In the genomic region with DNA sequence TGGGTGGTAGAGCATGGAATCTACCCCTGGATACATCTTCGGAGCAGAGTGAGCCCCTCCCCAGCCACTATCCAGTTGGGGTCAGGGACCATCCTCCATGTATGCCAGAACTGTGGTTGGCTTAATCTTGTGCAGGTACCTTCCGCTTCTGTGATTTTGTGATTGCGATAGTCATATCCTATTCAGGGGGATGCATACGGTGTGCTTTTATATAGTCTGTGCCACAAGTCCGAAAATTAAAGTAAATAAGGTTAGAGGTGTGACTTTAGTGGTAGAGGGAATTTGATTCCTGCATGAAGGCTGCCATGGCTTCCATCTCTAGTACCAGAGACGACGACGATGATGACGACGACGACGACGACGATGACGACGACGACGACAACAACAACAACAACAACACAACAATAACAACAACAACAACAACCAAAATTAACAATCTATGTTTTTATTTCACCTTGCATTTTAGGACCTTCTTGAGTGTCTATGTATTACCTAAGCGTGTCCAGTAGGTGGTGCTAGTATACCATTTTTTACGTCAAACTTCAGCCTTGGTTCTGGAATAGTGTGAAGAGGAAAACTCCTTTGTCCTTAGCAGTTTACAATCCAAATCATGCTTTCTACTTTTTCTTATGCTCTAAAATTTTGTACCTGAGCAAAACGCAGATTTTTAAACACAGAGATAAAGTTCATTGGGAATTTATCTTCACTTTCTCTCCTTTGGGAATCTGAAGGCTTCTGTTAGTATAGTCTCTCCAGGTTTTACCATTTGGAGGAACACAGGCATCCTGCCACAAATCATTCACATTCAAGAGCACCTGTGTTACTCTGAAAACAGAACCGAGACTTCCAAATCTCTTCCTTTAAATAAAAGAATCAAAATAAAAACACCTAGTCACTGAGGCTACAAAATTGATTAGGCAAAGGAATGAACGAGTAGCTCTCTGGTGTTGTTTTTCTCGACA, we compare ENCODE assay signal across 9 mouse cellular contexts.
DNase-seq lines count a peak whose midpoint lies in the region; ATAC-seq and TF ChIP-seq lines count a peak whose summit lies in the region.
"Had no signal": no experiment of that assay in that cellular context is flagged by ENCODE, and none has a peak within 500 bp of the region (broad histone marks: within the 10 kb centered on the region; RNA-seq: fewer than 3 reads in every experiment).

No protein-coding gene starts in this region.

- H3K4me2 ChIP-seq in hindbrain, embryonic 14.5 days (replicated peaks), result no peak overlapping the region
- no peak overlapping the region for H3K4me2 ChIP-seq in neural tube, embryonic 14.5 days (ENCODE audit: low read depth, low read length)
- H3K4me2 ChIP-seq: liver, embryonic 15.5 days had no signal

- H3K4me1 ChIP-seq in hindbrain, embryonic 14.5 days (replicated peaks; ENCODE audit: control insufficient read depth, insufficient read depth, low read length), result no peaks in the 10 kb centered on the region
- H3K4me1 ChIP-seq in neural tube, embryonic 14.5 days (ENCODE audit: control insufficient read depth, insufficient read depth, low read length), result no peaks in the 10 kb centered on the region
- H3K4me1 ChIP-seq: liver, embryonic 15.5 days had no signal

- H3K36me3 ChIP-seq in hindbrain, embryonic 14.5 days (replicated peaks; ENCODE audit: control insufficient read depth, insufficient read depth), result no peaks in the 10 kb centered on the region
- no peaks in the 10 kb centered on the region for H3K36me3 ChIP-seq in neural tube, embryonic 14.5 days (ENCODE audit: control insufficient read depth, insufficient read depth, low read length)
- H3K36me3 ChIP-seq: liver, embryonic 15.5 days had no signal

- H3K9ac ChIP-seq in hindbrain, embryonic 14.5 days, result no peak overlapping the region
- no peak overlapping the region for H3K9ac ChIP-seq in neural tube, embryonic 14.5 days (replicated peaks; ENCODE audit: low read depth, low read length)
- H3K9ac ChIP-seq: liver, embryonic 15.5 days had no signal

- H3K9me3 ChIP-seq in hindbrain, embryonic 14.5 days (ENCODE audit: control insufficient read depth, low read length), result no peaks in the 10 kb centered on the region
- no peaks in the 10 kb centered on the region for H3K9me3 ChIP-seq in neural tube, embryonic 14.5 days (ENCODE audit: control insufficient read depth, low read length)
- H3K9me3 ChIP-seq: liver, embryonic 15.5 days had no signal

- WGBS in hindbrain, embryonic 14.5 days, result 37% methylated on average over 24 of the region's 24 CpGs
- WGBS in neural tube, embryonic 14.5 days, result 35% methylated on average over 24 of the region's 24 CpGs

- peak; percentile 71 for TF ChIP-seq CTCF in gastrocnemius, adult 2 months (IDR thresholded peaks at IDR 0.05)

- intact Hi-C loops in gastrocnemius, adult 2 months (cut with DNase I), result loop anchor here (2.0 to 5.0 kb wide), 2 partner anchors 300 to 387 kb away; partner anchors contain the start of gene Itga8
- intact Hi-C loops in left cerebral cortex, postnatal 10 days (cut with DNase I), result loop anchor here (2.0 to 5.0 kb wide), 2 partner anchors 299 to 390 kb away; partner anchors contain the start of gene Itga8

- ATAC-seq in hindbrain, embryonic 14.5 days (ENCODE audit: low FRiP score), result peak; percentile 77
- ATAC-seq in neural tube, embryonic 14.5 days (ENCODE audit: low read depth), result peak; percentile 90

- H3K4me3 ChIP-seq in gastrocnemius, adult 2 months, result no peak overlapping the region
- no peak overlapping the region for H3K4me3 ChIP-seq in hindbrain, embryonic 14.5 days (replicated peaks; ENCODE audit: low read length)
- no peak overlapping the region for H3K4me3 ChIP-seq in neural tube, embryonic 14.5 days (ENCODE audit: low read depth, low read length)
- H3K4me3 ChIP-seq: liver, embryonic 15.5 days had no signal

- H3K27me3 ChIP-seq in hindbrain, embryonic 14.5 days (ENCODE audit: control insufficient read depth, insufficient read depth, low read length), result no peaks in the 10 kb centered on the region
- no peaks in the 10 kb centered on the region for H3K27me3 ChIP-seq in neural tube, embryonic 14.5 days (ENCODE audit: control insufficient read depth, insufficient read depth, low read length)
- H3K27me3 ChIP-seq: liver, embryonic 15.5 days had no signal

- no peak for DNase-seq in gastrocnemius, adult 2 months
- no peak for DNase-seq in gastrocnemius, postnatal 10 days
- DNase-seq in 3T3-L1 (ENCODE audit: low read depth, low spot score) (peak; percentile 66), ZHBTc4 (ENCODE audit: low read depth, low spot score) (peak; percentile 56)
- peak; percentile 85 for DNase-seq in hindbrain, embryonic 14.5 days (ENCODE audit: low spot score)
- DNase-seq in ovary, postnatal 10 days (ENCODE audit: low spot score), result no peak
- no peak for DNase-seq in left cerebral cortex, postnatal 10 days (ENCODE audit: extremely low spot score in 1 of 2, low spot score in 2 of 2)

- no peak overlapping the region for H3K27ac ChIP-seq in gastrocnemius, adult 2 months
- H3K27ac ChIP-seq in hindbrain, embryonic 14.5 days, result no peak overlapping the region
- H3K27ac ChIP-seq in neural tube, embryonic 14.5 days (ENCODE audit: low read depth, low read length), result no peak overlapping the region
- H3K27ac ChIP-seq: liver, embryonic 15.5 days had no signal

Comparison
In these comparisons a context has a peak if more than half of its experiments do, and no peak if none do; other contexts are left out.
1. DNase-seq: peak in 3T3-L1 (single experiment), ZHBTc4 (single experiment) and hindbrain, embryonic 14.5 days (single experiment); none in gastrocnemius, adult 2 months (single experiment), gastrocnemius, postnatal 10 days (single experiment), ovary, postnatal 10 days (single experiment) and left cerebral cortex, postnatal 10 days (0 of 2).